Mouse (Mus musculus): ENCODE measurements around the gene Gm12666. TPM values are rescaled to one million over a fixed set of nuclear protein-coding genes. Genes with fewer than 3 reads are reported as not detected.

The Gm12666 gene
- total RNA-seq (2023): 2.1 and 3.6 TPM in 2 replicates

DNA sequence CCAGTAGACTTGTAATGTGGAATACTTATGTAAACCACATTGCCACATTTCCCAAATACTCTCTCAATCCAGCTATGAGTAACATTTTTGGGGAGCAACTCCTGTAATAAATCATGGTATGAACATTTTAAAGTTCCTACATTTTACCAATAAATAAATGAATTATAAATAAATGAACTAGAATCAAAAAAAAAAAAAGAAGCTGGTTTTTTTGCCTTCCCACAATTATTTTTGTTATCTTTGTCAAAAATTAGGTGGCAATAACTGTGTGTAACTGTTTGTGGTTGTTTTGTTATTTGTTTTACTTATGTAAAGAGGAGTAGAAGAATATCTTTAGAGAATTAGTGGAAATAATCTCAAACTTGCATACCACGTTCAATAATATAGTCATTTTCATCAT, at the start of gene Gm12666:
Gene Gm12666, minus strand, starts transcription at position 101 of the 400 bp plus-strand sequence.

DNA sequence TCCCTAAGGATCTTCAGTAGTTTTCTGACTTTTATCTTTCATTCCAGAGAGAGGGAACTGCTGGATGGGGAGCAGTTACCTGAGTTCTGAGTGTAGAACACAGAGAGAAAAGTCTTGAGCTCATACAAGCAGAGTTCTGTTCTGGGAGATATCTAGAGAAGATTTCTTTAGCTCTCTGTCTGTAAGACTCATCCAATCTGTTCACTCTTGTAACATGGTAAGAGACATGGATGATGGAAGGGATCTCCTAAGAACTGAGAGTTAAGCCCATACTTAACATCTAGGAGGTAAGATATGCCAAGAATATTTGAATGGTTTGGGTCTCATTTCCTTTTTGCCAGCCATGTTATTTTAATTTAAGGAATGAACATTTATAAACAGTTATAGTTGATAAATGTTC, 44.4 kb downstream of the Gm12666 start, which contains the start of gene Izumo3:
Gene Izumo3, minus strand, starts transcription at position 101 of the 400 bp plus-strand sequence.

Other genes with a start within 250 kb of the Gm12666 start
- not detected in 2 replicates for gene Izumo3, start 44.5 kb downstream of the Gm12666 start, total RNA-seq (2023)

Measured in neutrophil, adult 65 days (primary cell).